ENCODE assay signal across 11 mouse cellular contexts in genomic region chr2:157487733-157488175, GRCm38 (mm10).
DNase-seq lines count a peak whose midpoint lies in the region; ATAC-seq and TF ChIP-seq lines count a peak whose summit lies in the region.
"Had no signal": no experiment of that assay in that cellular context is flagged by ENCODE, and none has a peak within 500 bp of the region (broad histone marks: within the 10 kb centered on the region; RNA-seq: fewer than 3 reads in every experiment).

No protein-coding gene starts in this region.

- TF ChIP-seq CTCF in layer of hippocampus, adult 2 months (conservative IDR thresholded peaks at IDR 0.05): no peak
- no peak for TF ChIP-seq CTCF in thymus, adult 2 months (IDR thresholded peaks at IDR 0.05; ENCODE audit: borderline replicate concordance, control insufficient read depth, extremely low read depth, insufficient read depth, low read length, poor library complexity)

- no peaks in the 10 kb centered on the region for H3K27me3 ChIP-seq in forebrain, embryonic 16.5 days (replicated peaks; ENCODE audit: control insufficient read depth, insufficient read depth, low read length)
- H3K27me3 ChIP-seq in limb, embryonic 14.5 days (ENCODE audit: control insufficient read depth, insufficient read depth, low read length): no peaks in the 10 kb centered on the region
- no peaks in the 10 kb centered on the region for H3K27me3 ChIP-seq in thymus, adult 2 months (ENCODE audit: control insufficient read depth, insufficient read depth, low read length)

- 6% methylated on average over 12 of the region's 12 CpGs for WGBS in forebrain, embryonic 16.5 days
- 45% methylated on average over 12 of the region's 12 CpGs for WGBS in limb, embryonic 14.5 days
- 73% methylated on average over 12 of the region's 12 CpGs for WGBS in thymus, adult 2 months

- no peak for TF ChIP-seq POLR2A in limb, embryonic 14.5 days (IDR thresholded peaks at IDR 0.05; ENCODE audit: borderline replicate concordance, extremely low read depth, insufficient read depth, insufficient read length)
- TF ChIP-seq POLR2A in thymus, adult 2 months (IDR thresholded peaks at IDR 0.05; ENCODE audit: control insufficient read depth, extremely low read depth, insufficient read depth, low read length, poor library complexity): no peak

- H3K9ac ChIP-seq in forebrain, embryonic 16.5 days (replicated peaks; ENCODE audit: low read depth, low read length): no peak overlapping the region
- H3K9ac ChIP-seq in limb, embryonic 14.5 days (ENCODE audit: low read depth, low read length, severe bottlenecking): no peak overlapping the region

- no peak for DNase-seq in layer of hippocampus, adult 2 months (ENCODE audit: low spot score in 2 of 2)
- no peak for DNase-seq in layer of hippocampus, adult 18-20 months (ENCODE audit: low spot score in 2 of 2)
- no peak for DNase-seq in limb, embryonic 14.5 days (ENCODE audit: low spot score)
- DNase-seq in retina, postnatal 1 day: peak; percentile 81
- no peak for DNase-seq in gastrocnemius, adult 18-20 months (ENCODE audit: low spot score)
- DNase-seq in thymus, adult 2 months: no peak
- no peak for DNase-seq in liver
- DNase-seq: kidney, postnatal 14 days; lung, postnatal 14 days; right cerebral cortex, postnatal 25 days had no signal

- no peak overlapping the region for H3K4me3 ChIP-seq in layer of hippocampus, adult 2 months
- H3K4me3 ChIP-seq in forebrain, embryonic 16.5 days (replicated peaks; ENCODE audit: low read length): no peak overlapping the region
- no peak overlapping the region for H3K4me3 ChIP-seq in limb, embryonic 14.5 days (replicated peaks; ENCODE audit: low read length)
- H3K4me3 ChIP-seq in thymus, adult 2 months (ENCODE audit: control insufficient read depth, insufficient read depth, low read length): no peak overlapping the region

- peak; percentile 79 for ATAC-seq in forebrain, embryonic 16.5 days
- ATAC-seq in limb, embryonic 14.5 days (ENCODE audit: low FRiP score, low read depth): 0 out of 2 replicates have a peak, but pooled peaks have one; percentile 14

- H3K9me3 ChIP-seq in forebrain, embryonic 16.5 days (ENCODE audit: control insufficient read depth, low read length): no peaks in the 10 kb centered on the region
- no peaks in the 10 kb centered on the region for H3K9me3 ChIP-seq in limb, embryonic 14.5 days (ENCODE audit: control insufficient read depth, low read length)

- no peaks in the 10 kb centered on the region for H3K36me3 ChIP-seq in forebrain, embryonic 16.5 days (ENCODE audit: control insufficient read depth, insufficient read depth)
- no peaks in the 10 kb centered on the region for H3K36me3 ChIP-seq in limb, embryonic 14.5 days (ENCODE audit: control insufficient read depth, insufficient read depth, low read length)
- H3K36me3 ChIP-seq in thymus, adult 2 months (ENCODE audit: control insufficient read depth, insufficient read depth, low read length): no peaks in the 10 kb centered on the region

- H3K4me1 ChIP-seq in forebrain, embryonic 16.5 days (replicated peaks; ENCODE audit: control insufficient read depth, insufficient read depth, low read length): peaks cover 16% of the 10 kb centered on the region
- H3K4me1 ChIP-seq in limb, embryonic 14.5 days (ENCODE audit: control insufficient read depth, insufficient read depth, low read length): peaks cover 5% of the 10 kb centered on the region; the same call in 1 of the 2 replicates
- no peaks in the 10 kb centered on the region for H3K4me1 ChIP-seq in thymus, adult 2 months (replicated peaks; ENCODE audit: control insufficient read depth, insufficient read depth, low read length)

- no peak overlapping the region for H3K4me2 ChIP-seq in forebrain, embryonic 16.5 days (ENCODE audit: low read length)
- H3K4me2 ChIP-seq in limb, embryonic 14.5 days (replicated peaks; ENCODE audit: low read depth, low read length, severe bottlenecking): no peak overlapping the region

- H3K27ac ChIP-seq in layer of hippocampus, adult 2 months: peak overlapping the region; percentile 52
- H3K27ac ChIP-seq in forebrain, embryonic 16.5 days (ENCODE audit: low read length): peak overlapping the region; percentile 85
- no peak overlapping the region for H3K27ac ChIP-seq in limb, embryonic 14.5 days (replicated peaks; ENCODE audit: low read depth, low read length)
- no peak overlapping the region for H3K27ac ChIP-seq in thymus, adult 2 months (ENCODE audit: control insufficient read depth, insufficient read depth, low read length)

Comparison
In these comparisons a context has a peak if more than half of its experiments do, and no peak if none do; other contexts are left out.
1. H3K27ac ChIP-seq: peak in layer of hippocampus, adult 2 months (single experiment) and forebrain, embryonic 16.5 days (single experiment); none in limb, embryonic 14.5 days (single experiment) and thymus, adult 2 months (single experiment).